Mouse (Mus musculus) midbrain, postnatal 0 days (tissue): ENCODE measurements around the gene Creb1. TPM values are rescaled to one million over a fixed set of nuclear protein-coding genes. Genes with fewer than 3 reads are reported as not detected.

Source experiments
- ATAC-seq: fragments of 200-750 bp; cut with Nextera tagmentation; 2 replicates; pipeline ENCODE4 v1.8.0; 2017; ENCODE audit warnings: moderate number of reproducible peaks, mild to moderate bottlenecking, moderate TSS enrichment, moderate library complexity; ENCODE audit not compliant: low FRiP score
- DNase-seq: peaks from one replicate; pipeline ENCODE4 v3.0.0-alpha.2; 2015; ENCODE audit warnings: low spot score
- H3K27ac ChIP-seq: fragments of 300-500 bp; sonication (generic); 2 replicates; pipeline ENCODE4 v1.5.1; 2014; ENCODE audit warnings: low read depth, mild to moderate bottlenecking, low read length, mixed read lengths
- H3K27me3 ChIP-seq: fragments of 300-500 bp; sonication (generic); 2 replicates; pipeline ENCODE4 v1.6.1; 2014; ENCODE audit warnings: low read length, control low read depth, mixed read lengths; ENCODE audit not compliant: insufficient read depth
- H3K36me3 ChIP-seq: fragments of 300-500 bp; sonication (generic); 2 replicates; pipeline ENCODE4 v1.6.1; 2014; ENCODE audit warnings: low read length, control low read depth, mixed read lengths; ENCODE audit not compliant: insufficient read depth
- H3K4me1 ChIP-seq: fragments of 300-500 bp; sonication (generic); 2 replicates; pipeline ENCODE4 v1.6.1; 2014; ENCODE audit warnings: mild to moderate bottlenecking, control low read depth, antibody characterized with exemption, low read length, mixed read lengths; ENCODE audit not compliant: insufficient read depth
- H3K4me2 ChIP-seq: fragments of 300-500 bp; sonication (generic); 2 replicates; pipeline ENCODE4 v1.6.1; 2014; ENCODE audit warnings: low read depth, mild to moderate bottlenecking, low read length, mixed read lengths; ENCODE audit not compliant: poor library complexity, severe bottlenecking
- H3K4me3 ChIP-seq: fragments of 300-500 bp; sonication (generic); 2 replicates; pipeline ENCODE4 v1.5.1; 2014; ENCODE audit warnings: low read depth, mild to moderate bottlenecking, low read length, moderate library complexity
- H3K9ac ChIP-seq: fragments of 300-500 bp; sonication (generic); replicated peaks from 2 replicates; pipeline ENCODE4 v1.6.1; 2014; ENCODE audit warnings: mild to moderate bottlenecking, low read length, moderate library complexity, mixed read lengths; ENCODE audit not compliant: poor library complexity, severe bottlenecking
- H3K9me3 ChIP-seq: fragments of 300-500 bp; sonication (generic); 2 replicates; pipeline ENCODE4 v1.6.1; 2016; ENCODE audit warnings: low read length, control low read depth
- CTCF ChIP-seq: IDR thresholded peaks from 2 replicates; pipeline ENCODE4 v1.5.1; 2016; ENCODE audit warnings: antibody characterized with exemption, mild to moderate bottlenecking
- WGBS: fragments of 180-500 bp; shearing (Covaris S2); extraction: QIAGEN DNeasy Blood & Tissue Kit; methylation state at CpG from one replicate; pipeline ENCODE4 v1.1.7; 2014; 5-methylcytosine and 5-hydroxymethylcytosine counted together
- polyA plus RNA-seq: library from polyadenylated mRNA; unstranded; fragments of >200 nt; fragmentation: Nextera tagmentation; extraction: Ambion mirVana; gene quantifications from 2 replicates; pipeline ENCODE4 v1.2.1, GENCODE M21; 2015
- total RNA-seq: library from RNA; depleted of rRNA; stranded (reverse); fragments of >200 nt; gene quantifications from 2 replicates; pipeline ENCODE4 v1.2.3, GENCODE M21; 2014

Gene Creb1
- total and polyA plus RNA-seq, 2 experiments from 2014 or later: 11.8 to 45.1 TPM

DNA sequence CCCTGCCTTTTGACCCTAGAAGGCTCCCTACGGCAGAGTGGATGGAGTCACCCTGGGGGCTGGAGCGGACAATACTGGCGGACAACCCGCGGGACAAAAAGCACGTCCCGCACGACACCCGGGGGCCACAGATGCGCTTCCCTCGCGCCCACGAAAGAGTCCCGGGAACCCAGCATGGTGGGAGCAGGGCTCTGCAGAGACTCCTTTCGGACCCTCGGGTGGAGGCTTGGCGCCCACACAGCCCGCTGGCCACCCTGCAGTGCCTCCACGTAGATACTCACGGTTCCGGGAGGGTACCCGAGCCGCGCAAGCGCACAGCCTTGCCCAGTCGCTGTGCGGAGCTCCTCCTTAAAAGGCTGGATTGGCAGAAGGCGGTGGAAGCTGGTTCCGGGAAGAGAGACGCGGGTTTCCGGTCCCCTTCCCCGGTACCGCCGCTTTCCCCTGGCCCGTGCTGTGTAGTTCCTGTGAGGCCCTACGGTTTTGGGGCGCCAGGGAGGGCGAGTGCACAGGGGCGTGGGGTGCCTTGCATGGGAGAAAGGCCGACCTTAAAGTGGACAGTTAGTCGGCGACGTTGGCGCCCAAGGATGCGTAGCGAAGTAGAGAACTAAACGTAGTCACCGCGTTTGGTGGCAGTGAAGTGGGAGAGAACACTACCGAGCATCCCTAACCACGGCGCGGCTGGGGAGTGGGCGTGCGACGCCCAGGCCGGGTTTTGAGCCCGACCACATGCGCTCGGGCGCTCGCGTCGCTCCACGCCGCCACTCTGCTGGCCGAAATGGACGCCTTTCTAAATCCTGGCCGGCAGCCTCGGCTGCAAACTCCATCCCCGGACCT is 84.7 kb downstream of the Creb1 start, which contains the start of gene Mettl21a:
TSS of gene Mettl21a (minus strand) at position 362 of the 834 bp plus-strand sequence.
- no peaks in the 10 kb centered on the region for H3K9me3 ChIP-seq
- peak; percentile 97 for DNase-seq
- H3K9ac ChIP-seq: peak within 1 kb of the TSS; percentile 95
- no peak for TF ChIP-seq CTCF
- peaks cover 14% of the 10 kb centered on the region for H3K4me1 ChIP-seq
- H3K27me3 ChIP-seq: no peaks in the 10 kb centered on the region
- H3K36me3 ChIP-seq: 0 out of 2 replicates have a peak, but pooled peaks cover 5% of the 10 kb centered on the region
- H3K4me2 ChIP-seq: peak within 1 kb of the TSS; percentile 74
- WGBS: under 1% methylated on average over 70 of the region's 72 CpGs
- ATAC-seq: peak; percentile 98
- peak within 1 kb of the TSS; percentile 86 for H3K4me3 ChIP-seq
- peak within 1 kb of the TSS; percentile 96 for H3K27ac ChIP-seq

DNA sequence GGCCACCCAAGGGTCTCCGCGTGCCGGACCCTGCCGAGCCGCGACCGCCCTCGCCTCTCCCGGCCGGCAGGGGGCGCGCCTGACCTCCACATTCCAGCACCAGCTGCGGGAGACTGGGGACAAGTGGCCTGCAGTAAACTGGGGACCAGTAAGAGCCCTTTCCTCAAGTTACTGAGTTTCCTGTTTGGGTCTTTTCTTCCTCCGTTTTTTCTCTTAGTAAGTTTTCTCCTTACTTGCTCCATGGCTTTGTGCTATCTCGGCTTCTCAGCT is 85.2 kb downstream of the Creb1 start:
- peaks cover 14% of the 10 kb centered on the region for H3K4me1 ChIP-seq
- 0 out of 2 replicates have a peak, but pooled peaks cover 2% of the 10 kb centered on the region for H3K36me3 ChIP-seq
- H3K27ac ChIP-seq: peak overlapping the region; percentile 96
- H3K4me3 ChIP-seq: peak overlapping the region; percentile 86
- peak; percentile 93 for TF ChIP-seq CTCF
- ATAC-seq (peak; percentile 87), DNase-seq (peak; percentile 80)
- under 1% methylated on average over 15 of the region's 15 CpGs for WGBS
- H3K4me2 ChIP-seq: peak overlapping the region; percentile 74
- H3K9ac ChIP-seq: peak overlapping the region; percentile 95
- H3K9me3 ChIP-seq: no peaks in the 10 kb centered on the region
- H3K27me3 ChIP-seq: no peaks in the 10 kb centered on the region

DNA sequence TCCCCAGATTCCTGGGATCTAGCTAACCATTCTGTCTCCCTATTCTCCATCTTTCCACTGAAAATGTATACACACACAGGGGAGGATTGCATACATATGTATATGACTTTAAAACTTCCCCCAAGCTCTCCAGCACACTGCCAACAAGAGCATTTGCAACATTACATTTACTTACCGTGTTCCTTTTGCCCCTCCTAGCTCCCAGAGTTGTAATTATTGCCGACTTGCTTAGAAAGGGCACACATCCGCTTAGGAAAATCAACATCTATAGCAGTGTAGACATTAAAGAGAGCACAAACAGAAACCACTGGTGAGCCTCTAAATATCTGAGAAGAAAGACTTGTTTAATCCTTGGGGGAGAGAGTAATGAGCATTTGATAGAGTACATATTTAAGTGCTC is 85.8 kb downstream of the Creb1 start:
- Histone ChIP-seq H3K9me3 (no peaks in the 10 kb centered on the region), H3K36me3 (0 out of 2 replicates have a peak, but pooled peaks cover 2% of the 10 kb centered on the region), H3K4me1 (peaks cover 14% of the 10 kb centered on the region), H3K27ac (no peak overlapping the region), H3K9ac (0 out of 2 replicates have a peak overlapping the region, but pooled peaks have one; percentile 44), H3K4me3 (peak overlapping the region; percentile 86), H3K4me2 (peak overlapping the region; percentile 74), H3K27me3 (no peaks in the 10 kb centered on the region)
- no peak for ATAC-seq
- TF ChIP-seq CTCF: no peak
- WGBS: 55% methylated on average over 3 of the region's 3 CpGs
- no peak for DNase-seq

DNA sequence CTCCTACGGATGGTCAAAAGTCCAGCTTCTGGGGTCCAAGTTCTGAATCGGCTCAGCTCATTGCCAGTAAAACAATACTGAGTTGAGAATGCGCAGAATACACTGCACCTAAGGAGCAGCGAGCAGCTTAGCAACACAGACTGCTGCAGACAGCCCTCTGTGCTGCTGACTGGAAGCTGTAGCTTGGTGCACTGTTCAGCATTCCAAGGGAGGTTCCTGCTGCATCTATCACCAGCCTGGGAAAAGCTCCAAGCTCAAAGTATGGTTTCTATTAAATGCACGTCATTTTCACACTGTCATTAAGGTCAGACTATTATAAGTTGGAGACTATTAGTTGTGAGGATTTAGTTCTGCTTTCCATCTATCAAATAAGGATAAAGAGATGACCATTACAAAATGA is 88.7 kb downstream of the Creb1 start:
- Histone ChIP-seq H3K9ac (no peak overlapping the region), H3K4me3 (no peak overlapping the region), H3K27me3 (no peaks in the 10 kb centered on the region), H3K36me3 (no peaks in the 10 kb centered on the region), H3K27ac (no peak overlapping the region), H3K9me3 (no peaks in the 10 kb centered on the region), H3K4me2 (no peak overlapping the region), H3K4me1 (peaks cover 8% of the 10 kb centered on the region; the same call in 1 of the 2 replicates)
- WGBS: 80% methylated on average over 5 of the region's 5 CpGs
- DNase-seq: no peak
- TF ChIP-seq CTCF: no peak
- no peak for ATAC-seq

DNA sequence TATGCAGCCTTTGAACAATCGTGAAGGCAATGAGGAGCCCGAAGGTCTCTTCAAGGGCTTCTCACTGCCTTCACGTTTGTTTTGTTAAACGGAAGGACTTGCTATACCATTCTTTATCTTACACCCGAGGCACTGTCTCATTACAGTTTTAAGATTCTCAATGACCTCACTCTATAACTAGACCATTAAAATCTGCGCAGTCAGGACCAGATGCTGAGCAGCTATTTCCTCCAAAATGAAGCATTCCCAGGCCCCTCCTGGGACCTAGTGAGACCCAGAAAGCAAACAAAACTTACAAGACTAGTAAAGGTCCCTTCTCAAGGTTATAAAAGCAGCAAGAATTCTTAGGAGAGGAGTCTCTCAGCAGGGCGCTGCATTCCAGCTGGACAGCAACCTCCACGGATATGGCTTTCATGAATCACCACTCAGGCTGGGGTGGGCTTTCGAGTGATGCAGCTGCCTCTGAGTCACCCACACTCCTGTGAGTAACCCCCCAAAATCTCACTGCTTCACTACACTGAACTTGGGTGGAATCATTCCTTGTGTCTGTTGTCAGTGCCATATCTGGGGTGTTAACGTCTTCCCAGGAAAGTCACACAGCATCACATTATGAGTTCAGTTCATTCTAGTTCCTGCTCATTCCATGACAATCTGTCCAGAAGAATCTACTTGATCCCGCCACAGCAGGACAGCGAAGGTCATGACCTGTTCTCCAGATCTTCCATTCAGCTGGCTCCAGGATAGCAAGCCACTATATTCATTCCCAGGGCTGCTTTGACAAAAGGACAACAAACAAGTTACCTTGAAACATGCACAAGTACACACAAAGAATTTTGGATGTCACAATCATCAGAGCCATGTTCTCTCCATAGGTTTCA is 91.4 kb downstream of the Creb1 start:
- Histone ChIP-seq H3K27ac (no peak overlapping the region), H3K9ac (no peak overlapping the region), H3K9me3 (no peaks in the 10 kb centered on the region), H3K36me3 (no peaks in the 10 kb centered on the region), H3K4me3 (no peak overlapping the region), H3K4me1 (no peaks in the 10 kb centered on the region), H3K27me3 (no peaks in the 10 kb centered on the region), H3K4me2 (no peak overlapping the region)
- DNase-seq (no peak), ATAC-seq (no peak)
- no peak for TF ChIP-seq CTCF
- WGBS: 59% methylated on average over 12 of the region's 12 CpGs
